Mouse (Mus musculus) MEL (cell line): ENCODE measurements around the gene Arhgap35.

Source experiments
- CHD2 ChIP-seq: IDR thresholded peaks from 2 replicates; pipeline ENCODE4 v1.6.1; 2011; ENCODE audit warnings: low read length, improper control_type of control experiment
- CTCF ChIP-seq, 3 experiments: IDR thresholded peaks in 2 of 3; conservative IDR thresholded peaks in 1 of 3; 2 replicates each; pipeline ENCODE4 v1.5.1; 2011 to 2012; ENCODE audit warnings: low read length in 3 of 3, low read depth in 2 of 3, mild to moderate bottlenecking in 2 of 3, improper control_type of control experiment in 1 of 3, inconsistent platforms in 1 of 3, mixed read lengths in 1 of 3, moderate library complexity in 1 of 3; ENCODE audit not compliant: control insufficient read depth in 1 of 3, insufficient read depth in 1 of 3, poor library complexity in 1 of 3, severe bottlenecking in 1 of 3
- EP300 ChIP-seq, 2 experiments: IDR thresholded peaks; 2 replicates each; pipeline ENCODE4 v1.6.1; 2011; ENCODE audit warnings: improper control_type of control experiment in 2 of 2, low read length in 2 of 2, low read depth in 1 of 2, mild to moderate bottlenecking in 1 of 2
- GATA1 ChIP-seq: IDR thresholded peaks from 2 replicates; pipeline ENCODE4 v1.6.1; 2011; ENCODE audit warnings: low read depth, low read length, improper control_type of control experiment
- JUND ChIP-seq: IDR thresholded peaks from 2 replicates; pipeline ENCODE4 v1.6.1; 2011; ENCODE audit warnings: low read depth, mild to moderate bottlenecking, improper control_type of control experiment, low read length
- MAX ChIP-seq: IDR thresholded peaks from 2 replicates; pipeline ENCODE4 v1.6.1; 2011; ENCODE audit warnings: low read length, improper control_type of control experiment
- NRF1 ChIP-seq: IDR thresholded peaks from 2 replicates; pipeline ENCODE4 v1.6.1; 2014; ENCODE audit warnings: low read depth, mild to moderate bottlenecking, inconsistent platforms, low read length, improper control_type of control experiment, moderate library complexity; ENCODE audit not compliant: poor library complexity, insufficient read depth, severe bottlenecking
- POLR2A ChIP-seq, 2 experiments: IDR thresholded peaks; 2 replicates each; pipeline ENCODE4 v1.6.1; 2011 to 2012; ENCODE audit warnings: low read length in 2 of 2, mild to moderate bottlenecking in 2 of 2, control low read depth in 1 of 2, improper control_type of control experiment in 1 of 2, low read depth in 1 of 2, moderate library complexity in 1 of 2; ENCODE audit not compliant: control insufficient read depth in 1 of 2, insufficient read depth in 1 of 2, poor library complexity in 1 of 2
- SIN3A ChIP-seq: IDR thresholded peaks from 2 replicates; pipeline ENCODE4 v1.6.1; 2012; ENCODE audit warnings: low read length, improper control_type of control experiment, inconsistent platforms
- SMC3 ChIP-seq: IDR thresholded peaks from 2 replicates; pipeline ENCODE4 v1.6.1; 2011; ENCODE audit warnings: low read depth, low read length, improper control_type of control experiment
- TAL1 ChIP-seq: IDR thresholded peaks from 2 replicates; pipeline ENCODE4 v1.6.1; 2012; ENCODE audit warnings: mild to moderate bottlenecking, inconsistent platforms, low read length, moderate library complexity, mixed read lengths
- UBTF ChIP-seq: IDR thresholded peaks from 2 replicates; pipeline ENCODE4 v1.6.1; 2012; ENCODE audit warnings: low read depth, mild to moderate bottlenecking, inconsistent platforms, low read length, improper control_type of control experiment, moderate library complexity, borderline replicate concordance; ENCODE audit not compliant: insufficient read depth
- USF1 ChIP-seq: IDR thresholded peaks from 2 replicates; pipeline ENCODE4 v1.6.1; 2014; ENCODE audit warnings: low read depth, mild to moderate bottlenecking, inconsistent platforms, low read length, improper control_type of control experiment, moderate library complexity

- TF ChIP-seq CTCF (IDR thresholded peaks at IDR 0.05 in 2 of 3, conservative IDR thresholded peaks at IDR 0.05 in 1 of 3; ENCODE audit: control insufficient read depth in 1 of 3, insufficient read depth in 1 of 3, low read depth in 2 of 3, low read length in 3 of 3, poor library complexity in 1 of 3, severe bottlenecking in 1 of 3) (no peak), EP300 (IDR thresholded peaks at IDR 0.05; ENCODE audit: low read depth in 1 of 2, low read length in 2 of 2) (no peak), POLR2A (IDR thresholded peaks at IDR 0.05; ENCODE audit: control insufficient read depth in 1 of 2, insufficient read depth in 1 of 2, low read depth in 1 of 2, low read length in 2 of 2, poor library complexity in 1 of 2) (no peak), CHD2 (no peak), GATA1 (no peak), UBTF (no peak), MAX (no peak), SMC3 (no peak), SIN3A (no peak), TAL1 (no peak), USF1 (no peak), JUND (no peak), NRF1 (no peak)
Observed at GRCm38 (mm10) chr7:16621066-16621622, 6.4 kb upstream of the Arhgap35 start.
